Mouse (Mus musculus): ENCODE measurements around the gene Ola1. TPM values are rescaled to one million over a fixed set of nuclear protein-coding genes. Genes with fewer than 3 reads are reported as not detected.

The Ola1 gene
- 10 to 100 TPM; 29.6 to 33.2 TPM for total RNA-seq (2023)

GRCm38 (mm10) chr2:73218913-73219312 is at the start of gene Ola1:
Ola1 (minus strand) TSS chr2:73218924.

Other genes starting within 250 kb of the Ola1 start
- gene Sp3, start 238.5 kb downstream of the Ola1 start, total RNA-seq (2023), result 100 to 1,000 TPM; 147 to 154 TPM
- gene Gm11084, start 232.2 kb downstream of the Ola1 start, total RNA-seq (2023), result not detected
- not detected for gene Sp9, start 53.0 kb upstream of the Ola1 start, total RNA-seq (2023)
- gene Scrn3, start 93.7 kb upstream of the Ola1 start, total RNA-seq (2023), result 1 to 10 TPM; 4.5 to 5.6 TPM
- gene Cir1, start 93.8 kb upstream of the Ola1 start, total RNA-seq (2023), result 10 to 100 TPM; 19.7 to 24.3 TPM
- gene Gpr155, start 167.6 kb upstream of the Ola1 start, total RNA-seq (2023), result 10 to 100 TPM; 14.3 to 15.2 TPM